Comparison of ENCODE assay signal across 17 mouse cellular contexts in genomic region chr6:147753828-147754227, GRCm38 (mm10).
"Had no signal": no experiment of that assay in that cellular context is flagged by ENCODE, and none has a peak within 500 bp of the region (broad histone marks: within the 10 kb centered on the region; RNA-seq: fewer than 3 reads in every experiment).

No protein-coding gene starts in this region.

- DNase-seq: lung, adult 2 months; lung, postnatal 14 days; lung, postnatal 36 days; right cerebral cortex, postnatal 14 days; thymus, adult 2 months; thymus, postnatal 25 days; thymus, postnatal 4 days had no signal

- H3K27me3 ChIP-seq: lung, embryonic 15.5 days; midbrain, embryonic 13.5 days; midbrain, embryonic 15.5 days; neural tube, embryonic 12.5 days; stomach, embryonic 15.5 days had no signal

- H3K4me3 ChIP-seq: lung, embryonic 15.5 days; megakaryocyte, embryonic 14.5 days; midbrain, embryonic 13.5 days; midbrain, embryonic 15.5 days; neural tube, embryonic 12.5 days; stomach, embryonic 15.5 days had no signal

- H3K27ac ChIP-seq: lung, embryonic 15.5 days; macrophage; midbrain, embryonic 13.5 days; midbrain, embryonic 15.5 days; neural tube, embryonic 12.5 days; stomach, embryonic 15.5 days; stomach, postnatal 0 days had no signal

- ATAC-seq: lung, postnatal 0 days; midbrain, embryonic 13.5 days; midbrain, embryonic 15.5 days had no signal

- H3K36me3 ChIP-seq: lung, embryonic 15.5 days; midbrain, embryonic 13.5 days; midbrain, embryonic 15.5 days; neural tube, embryonic 12.5 days; stomach, embryonic 15.5 days had no signal

- H3K9me3 ChIP-seq: lung, embryonic 15.5 days; megakaryocyte, embryonic 14.5 days; midbrain, embryonic 13.5 days; midbrain, embryonic 15.5 days; neural tube, embryonic 12.5 days; stomach, embryonic 15.5 days had no signal

- H3K9ac ChIP-seq: lung, embryonic 15.5 days; midbrain, embryonic 13.5 days; midbrain, embryonic 15.5 days; neural tube, embryonic 12.5 days; stomach, embryonic 15.5 days had no signal

- H3K4me2 ChIP-seq: lung, embryonic 15.5 days; midbrain, embryonic 11.5 days; midbrain, embryonic 13.5 days; midbrain, embryonic 15.5 days; neural tube, embryonic 12.5 days; stomach, embryonic 15.5 days had no signal

- H3K4me1 ChIP-seq: lung, embryonic 15.5 days; midbrain, embryonic 13.5 days; midbrain, embryonic 15.5 days; neural tube, embryonic 12.5 days; stomach, embryonic 15.5 days had no signal
